Mouse (Mus musculus): ENCODE data around the gene Pik3ap1. TPM values are rescaled to one million over a fixed set of nuclear protein-coding genes. Genes with fewer than 3 reads are reported as not detected.
A peak's percentile ranks its signal among the peaks of the same experiment; 100 is the strongest.

The Pik3ap1 gene
- polyA plus RNA-seq, 1 experiment from 2014 or later: 2.8 TPM

GRCm38 (mm10) chr19:41344666-41345027 is 40.3 kb downstream of the Pik3ap1 start:
- Histone ChIP-seq H3K9me3 (no peaks in the 10 kb centered on the region), H3K4me1 (peaks cover 29% of the 10 kb centered on the region), H3K9ac (no peak overlapping the region), H3K36me3 (no peaks in the 10 kb centered on the region), H3K27ac (peak overlapping the region; percentile 22; the same call in 1 of the 2 replicates), H3K4me2 (peak overlapping the region; percentile 38; the same call in 1 of the 2 replicates), H3K4me3 (no peak overlapping the region), H3K27me3 (no peaks in the 10 kb centered on the region)
- 0 out of 2 replicates have a peak, but pooled peaks have one; percentile 8 for ATAC-seq (ENCODE audit: borderline replicate concordance, extremely low read depth, low FRiP score, low TSS enrichment)
- 64% methylated on average over 8 of the region's 8 CpGs for WGBS

GRCm38 (mm10) chr19:41342592-41343090 is 42.3 kb downstream of the Pik3ap1 start:
- H3K9me3 ChIP-seq: no peaks in the 10 kb centered on the region
- H3K27ac ChIP-seq: no peak overlapping the region
- no peak for ATAC-seq (ENCODE audit: borderline replicate concordance, extremely low read depth, low FRiP score, low TSS enrichment)
- H3K27me3 ChIP-seq: no peaks in the 10 kb centered on the region
- peaks cover 29% of the 10 kb centered on the region for H3K4me1 ChIP-seq
- no peak overlapping the region for H3K4me3 ChIP-seq
- no peak overlapping the region for H3K9ac ChIP-seq
- H3K36me3 ChIP-seq: no peaks in the 10 kb centered on the region
- WGBS: 83% methylated on average over 6 of the region's 6 CpGs
- H3K4me2 ChIP-seq: no peak overlapping the region

GRCm38 (mm10) chr19:41341677-41342076 is 43.2 kb downstream of the Pik3ap1 start:
- H3K4me2 ChIP-seq: no peak overlapping the region
- no peaks in the 10 kb centered on the region for H3K9me3 ChIP-seq
- ATAC-seq (ENCODE audit: borderline replicate concordance, extremely low read depth, low FRiP score, low TSS enrichment): no peak
- no peaks in the 10 kb centered on the region for H3K36me3 ChIP-seq
- WGBS: 72% methylated on average over 5 of the region's 5 CpGs
- no peak overlapping the region for H3K4me3 ChIP-seq
- peaks cover 29% of the 10 kb centered on the region for H3K4me1 ChIP-seq
- no peaks in the 10 kb centered on the region for H3K27me3 ChIP-seq
- no peak overlapping the region for H3K27ac ChIP-seq
- no peak overlapping the region for H3K9ac ChIP-seq

GRCm38 (mm10) chr19:41339020-41339836 is 45.7 kb downstream of the Pik3ap1 start:
- no peak overlapping the region for H3K4me2 ChIP-seq
- peaks cover 9% of the 10 kb centered on the region; the same call in 1 of the 2 replicates for H3K4me1 ChIP-seq
- H3K4me3 ChIP-seq: no peak overlapping the region
- WGBS: 44% methylated on average over 21 of the region's 21 CpGs
- no peaks in the 10 kb centered on the region for H3K36me3 ChIP-seq
- no peak overlapping the region for H3K27ac ChIP-seq
- no peaks in the 10 kb centered on the region for H3K9me3 ChIP-seq
- ATAC-seq (ENCODE audit: borderline replicate concordance, extremely low read depth, low FRiP score, low TSS enrichment): no peak
- H3K9ac ChIP-seq: no peak overlapping the region
- H3K27me3 ChIP-seq: no peaks in the 10 kb centered on the region

GRCm38 (mm10) chr19:41338379-41338778 is 46.5 kb downstream of the Pik3ap1 start:
- no peak overlapping the region for H3K27ac ChIP-seq
- 73% methylated on average over 6 of the region's 6 CpGs for WGBS

GRCm38 (mm10) chr19:41335721-41336120 is 49.2 kb downstream of the Pik3ap1 start:
- Histone ChIP-seq H3K4me2 (no peak overlapping the region), H3K9me3 (no peaks in the 10 kb centered on the region), H3K4me1 (no peaks in the 10 kb centered on the region), H3K27me3 (no peaks in the 10 kb centered on the region), H3K27ac (no peak overlapping the region), H3K4me3 (no peak overlapping the region), H3K36me3 (no peaks in the 10 kb centered on the region), H3K9ac (no peak overlapping the region)
- 80% methylated on average over 3 of the region's 3 CpGs for WGBS
- no peak for ATAC-seq (ENCODE audit: borderline replicate concordance, extremely low read depth, low FRiP score, low TSS enrichment)

More at GRCm38 (mm10) chr19:41338379-41338778, 46.5 kb downstream of the Pik3ap1 start:
- Histone ChIP-seq H3K9ac (no peak overlapping the region), H3K4me3 (no peak overlapping the region), H3K27me3 (no peaks in the 10 kb centered on the region), H3K4me1 (0 out of 2 replicates have a peak, but pooled peaks cover 1% of the 10 kb centered on the region), H3K9me3 (no peaks in the 10 kb centered on the region), H3K36me3 (no peaks in the 10 kb centered on the region), H3K4me2 (no peak overlapping the region)
- no peak for ATAC-seq (ENCODE audit: borderline replicate concordance, extremely low read depth, low FRiP score, low TSS enrichment)

- no peak for ATAC-seq (ENCODE audit: borderline replicate concordance, extremely low read depth, low FRiP score, low TSS enrichment)
- H3K4me2 ChIP-seq: no peak overlapping the region
- H3K36me3 ChIP-seq: no peaks in the 10 kb centered on the region
- no peak overlapping the region for H3K4me3 ChIP-seq
- 66% methylated on average over 8 of the region's 8 CpGs for WGBS
- H3K4me1 ChIP-seq: no peaks in the 10 kb centered on the region
- no peaks in the 10 kb centered on the region for H3K27me3 ChIP-seq
- H3K27ac ChIP-seq: no peak overlapping the region
- no peaks in the 10 kb centered on the region for H3K9me3 ChIP-seq
- H3K9ac ChIP-seq: no peak overlapping the region
Observed at GRCm38 (mm10) chr19:41332986-41333385, 51.9 kb downstream of the Pik3ap1 start.

- WGBS: 87% methylated on average over 12 of the region's 12 CpGs
- Histone ChIP-seq H3K4me2 (no peak overlapping the region), H3K27ac (no peak overlapping the region), H3K4me3 (no peak overlapping the region), H3K36me3 (no peaks in the 10 kb centered on the region), H3K9ac (no peak overlapping the region), H3K4me1 (no peaks in the 10 kb centered on the region), H3K27me3 (no peaks in the 10 kb centered on the region), H3K9me3 (no peaks in the 10 kb centered on the region)
- ATAC-seq (ENCODE audit: borderline replicate concordance, extremely low read depth, low FRiP score, low TSS enrichment): no peak
Observed at GRCm38 (mm10) chr19:41332228-41332627, 52.7 kb downstream of the Pik3ap1 start.

GRCm38 (mm10) chr19:41330401-41330800 is 54.5 kb downstream of the Pik3ap1 start:
- Histone ChIP-seq H3K27me3 (no peaks in the 10 kb centered on the region), H3K36me3 (no peaks in the 10 kb centered on the region), H3K4me2 (no peak overlapping the region), H3K4me3 (no peak overlapping the region), H3K27ac (no peak overlapping the region), H3K4me1 (no peaks in the 10 kb centered on the region), H3K9ac (no peak overlapping the region), H3K9me3 (no peaks in the 10 kb centered on the region)
- whole genome bisulfite sequencing: 72% methylated on average over 7 of the region's 7 CpGs
- ATAC-seq (ENCODE audit: borderline replicate concordance, extremely low read depth, low FRiP score, low TSS enrichment): no peak

- Histone ChIP-seq H3K27me3 (no peaks in the 10 kb centered on the region), H3K27ac (no peak overlapping the region), H3K9me3 (no peaks in the 10 kb centered on the region), H3K9ac (no peak overlapping the region), H3K4me1 (no peaks in the 10 kb centered on the region), H3K36me3 (no peaks in the 10 kb centered on the region), H3K4me2 (no peak overlapping the region), H3K4me3 (no peak overlapping the region)
- no peak for ATAC-seq (ENCODE audit: borderline replicate concordance, extremely low read depth, low FRiP score, low TSS enrichment)
- 95% methylated on average over 7 of the region's 7 CpGs for WGBS
Observed at GRCm38 (mm10) chr19:41329961-41330360, 54.9 kb downstream of the Pik3ap1 start.

GRCm38 (mm10) chr19:41328743-41329142 is 56.2 kb downstream of the Pik3ap1 start:
- no peaks in the 10 kb centered on the region for H3K9me3 ChIP-seq
- no peak overlapping the region for H3K27ac ChIP-seq
- WGBS: 69% methylated on average over 9 of the region's 9 CpGs
- no peak overlapping the region for H3K4me2 ChIP-seq
- ATAC-seq (ENCODE audit: borderline replicate concordance, extremely low read depth, low FRiP score, low TSS enrichment): no peak
- H3K9ac ChIP-seq: no peak overlapping the region
- H3K36me3 ChIP-seq: no peaks in the 10 kb centered on the region
- no peak overlapping the region for H3K4me3 ChIP-seq
- no peaks in the 10 kb centered on the region for H3K27me3 ChIP-seq
- H3K4me1 ChIP-seq: no peaks in the 10 kb centered on the region

- H3K9ac ChIP-seq: no peak overlapping the region
- H3K27me3 ChIP-seq: no peaks in the 10 kb centered on the region
- H3K27ac ChIP-seq: no peak overlapping the region
- H3K36me3 ChIP-seq: no peaks in the 10 kb centered on the region
- H3K9me3 ChIP-seq: no peaks in the 10 kb centered on the region
- H3K4me2 ChIP-seq: no peak overlapping the region
- H3K4me1 ChIP-seq: no peaks in the 10 kb centered on the region
- ATAC-seq (ENCODE audit: borderline replicate concordance, extremely low read depth, low FRiP score, low TSS enrichment): no peak
- no peak overlapping the region for H3K4me3 ChIP-seq
Observed at GRCm38 (mm10) chr19:41323813-41324212, 61.1 kb downstream of the Pik3ap1 start.

All from lung, embryonic 15.5 days (tissue).